Mouse (Mus musculus): ENCODE data around the gene Kdm4d.
"Not testable (repeated sequence)": the region's sequence is repeated elsewhere in the genome, so short reads cannot be mapped to it uniquely, and the experiment has no call there.

Kdm4d gene

GRCm38 (mm10) chr9:14451120-14451519 is 49.2 kb downstream of the Kdm4d start:
- DNase-seq (ENCODE audit: low spot score): not testable (repeated sequence)

DNA sequence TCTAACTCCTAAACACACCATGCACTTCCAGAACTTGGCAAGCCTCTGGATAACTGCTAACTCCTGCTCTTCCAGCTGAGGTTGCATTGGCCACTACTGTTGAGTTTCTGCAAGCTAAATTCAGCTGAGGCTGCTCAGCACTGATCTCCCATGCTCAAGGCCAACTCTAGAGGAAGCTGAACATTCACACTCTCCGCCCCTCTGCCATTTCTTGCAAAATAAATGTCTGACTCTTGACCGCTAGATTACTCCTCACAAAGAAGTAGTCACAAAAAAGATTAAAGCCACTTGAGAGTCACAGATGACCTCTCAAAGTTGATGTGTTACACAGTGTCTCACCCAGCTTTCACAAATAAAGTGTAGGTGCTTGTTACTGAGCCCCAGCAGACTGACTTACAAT is 53.2 kb downstream of the Kdm4d start:
- DNase-seq (ENCODE audit: low spot score): not testable (repeated sequence)

- DNase-seq (ENCODE audit: low spot score): no peak
Observed at GRCm38 (mm10) chr9:14440347-14440746, 59.9 kb downstream of the Kdm4d start.

GRCm38 (mm10) chr9:14433252-14433939 is 66.9 kb downstream of the Kdm4d start:
- DNase-seq (ENCODE audit: low spot score): no peak
